In the genomic region with DNA sequence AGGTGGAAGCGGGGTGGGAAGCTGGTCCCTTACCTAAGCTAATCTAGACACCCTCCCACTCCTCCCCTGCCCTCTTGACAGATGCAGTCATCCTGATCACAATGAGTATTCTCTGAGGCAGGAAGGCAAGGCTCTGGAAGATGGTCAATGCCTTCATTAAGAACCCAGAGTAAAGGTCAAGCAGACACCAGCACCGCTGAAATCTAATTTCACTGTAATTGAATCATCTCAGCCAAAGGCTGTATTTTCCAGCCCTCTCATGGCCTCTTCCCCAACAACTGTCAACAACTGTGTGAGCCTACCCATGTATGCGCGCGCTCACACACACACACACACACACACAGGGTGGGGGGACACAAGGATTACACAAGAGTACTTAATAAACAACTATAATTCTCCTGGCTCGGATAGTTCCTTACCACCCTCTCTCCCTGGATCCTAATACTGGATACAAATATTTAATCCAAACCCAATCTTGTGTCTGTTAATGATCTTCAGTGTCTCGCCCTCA, we compare ENCODE assay signal across 19 mouse cellular contexts. TPM values are rescaled to one million over a fixed set of nuclear protein-coding genes. Genes with fewer than 3 reads are reported as not detected.
A peak's percentile ranks its signal among the peaks of the same experiment; 100 is the strongest.
DNase-seq lines count a peak whose midpoint lies in the region; ATAC-seq and TF ChIP-seq lines count a peak whose summit lies in the region.
"Had no signal": no experiment of that assay in that cellular context is flagged by ENCODE, and none has a peak within 500 bp of the region (broad histone marks: within the 10 kb centered on the region; RNA-seq: fewer than 3 reads in every experiment).

No protein-coding gene starts in this region.

- H3K4me1 ChIP-seq in neural tube, embryonic 12.5 days = peaks cover 7% of the 10 kb centered on the region
- H3K4me1 ChIP-seq in neural tube, embryonic 15.5 days = peaks cover 33% of the 10 kb centered on the region
- peaks cover 31% of the 10 kb centered on the region for H3K4me1 ChIP-seq in kidney, embryonic 15.5 days
- H3K4me1 ChIP-seq in midbrain, embryonic 16.5 days (ENCODE audit: control insufficient read depth, insufficient read depth, low read length) = peaks cover 30% of the 10 kb centered on the region

- H3K36me3 ChIP-seq in neural tube, embryonic 12.5 days = no peaks in the 10 kb centered on the region
- H3K36me3 ChIP-seq in neural tube, embryonic 15.5 days = 0 out of 2 replicates have a peak, but pooled peaks cover 3% of the 10 kb centered on the region
- no peaks in the 10 kb centered on the region for H3K36me3 ChIP-seq in kidney, embryonic 15.5 days
- no peaks in the 10 kb centered on the region for H3K36me3 ChIP-seq in midbrain, embryonic 16.5 days (ENCODE audit: control insufficient read depth, insufficient read depth, low read length)
- H3K36me3 ChIP-seq: intestine, embryonic 15.5 days; midbrain, embryonic 10.5 days had no signal

- H3K27me3 ChIP-seq in neural tube, embryonic 12.5 days (replicated peaks) = no peaks in the 10 kb centered on the region
- no peaks in the 10 kb centered on the region for H3K27me3 ChIP-seq in neural tube, embryonic 15.5 days (replicated peaks)
- 0 out of 2 replicates have a peak, but pooled peaks cover 3% of the 10 kb centered on the region for H3K27me3 ChIP-seq in kidney, embryonic 15.5 days
- no peaks in the 10 kb centered on the region for H3K27me3 ChIP-seq in midbrain, embryonic 16.5 days (ENCODE audit: control insufficient read depth, insufficient read depth, low read depth, low read length)
- H3K27me3 ChIP-seq: intestine, embryonic 15.5 days had no signal

- peak overlapping the region; percentile 95 for H3K27ac ChIP-seq in gastrocnemius, adult 2 months
- no peak overlapping the region for H3K27ac ChIP-seq in neural tube, embryonic 12.5 days
- no peak overlapping the region for H3K27ac ChIP-seq in neural tube, embryonic 15.5 days (replicated peaks)
- H3K27ac ChIP-seq in kidney, embryonic 15.5 days = peak overlapping the region; percentile 28; the same call in 1 of the 2 replicates
- no peak overlapping the region for H3K27ac ChIP-seq in midbrain, embryonic 16.5 days (ENCODE audit: low read length)
- H3K27ac ChIP-seq: intestine, embryonic 15.5 days; midbrain, embryonic 10.5 days had no signal

- peak; percentile 42 for DNase-seq in gastrocnemius, adult 2 months
- DNase-seq in gastrocnemius, postnatal 14 days = no peak
- no peak for DNase-seq in testis, postnatal 10 days (ENCODE audit: low spot score)
- DNase-seq: adrenal gland, adult 2 months; embryo, embryonic 11 days; thymus, postnatal 25 days had no signal

- intact Hi-C loops in gastrocnemius, adult 2 months (cut with DNase I) = no loop called here
- intact Hi-C loops in gastrocnemius, postnatal 14 days (cut with DNase I; ENCODE audit: low total_unique reads) = no loop called here

- no peak overlapping the region for H3K4me3 ChIP-seq in gastrocnemius, adult 2 months
- H3K4me3 ChIP-seq in neural tube, embryonic 12.5 days = no peak overlapping the region
- H3K4me3 ChIP-seq in neural tube, embryonic 15.5 days (replicated peaks) = no peak overlapping the region
- no peak overlapping the region for H3K4me3 ChIP-seq in kidney, embryonic 15.5 days (replicated peaks)
- H3K4me3 ChIP-seq in midbrain, embryonic 16.5 days (ENCODE audit: low read depth, low read length) = no peak overlapping the region
- H3K4me3 ChIP-seq: intestine, embryonic 15.5 days had no signal

- 0 out of 2 replicates have a peak, but pooled peaks have one; percentile 17 for ATAC-seq in neural tube, embryonic 12.5 days (ENCODE audit: low FRiP score, low read depth)
- no peak for ATAC-seq in neural tube, embryonic 15.5 days (ENCODE audit: low FRiP score)
- peak; percentile 56 for ATAC-seq in kidney, embryonic 15.5 days (replicated peaks; ENCODE audit: low FRiP score)
- no peak for ATAC-seq in megakaryocyte-erythroid progenitor cell, adult 5-6 weeks (replicated peaks; ENCODE audit: low FRiP score, low TSS enrichment, poor library complexity, severe bottlenecking)
- ATAC-seq in midbrain, embryonic 16.5 days = no peak
- ATAC-seq: intestine, embryonic 15.5 days had no signal

- no peaks in the 10 kb centered on the region for H3K9me3 ChIP-seq in neural tube, embryonic 12.5 days
- H3K9me3 ChIP-seq in neural tube, embryonic 15.5 days (replicated peaks) = no peaks in the 10 kb centered on the region
- no peaks in the 10 kb centered on the region for H3K9me3 ChIP-seq in kidney, embryonic 15.5 days (replicated peaks)
- no peaks in the 10 kb centered on the region for H3K9me3 ChIP-seq in midbrain, embryonic 16.5 days (replicated peaks; ENCODE audit: control insufficient read depth, low read length, poor library complexity, severe bottlenecking)
- H3K9me3 ChIP-seq: intestine, embryonic 15.5 days; midbrain, embryonic 10.5 days had no signal

- 84% methylated on average over 7 of the region's 7 CpGs for whole genome bisulfite sequencing in neural tube, embryonic 12.5 days
- WGBS in neural tube, embryonic 15.5 days = 80% methylated on average over 7 of the region's 7 CpGs
- 68% methylated on average over 7 of the region's 7 CpGs for WGBS in kidney, embryonic 15.5 days
- 83% methylated on average over 7 of the region's 7 CpGs for WGBS in midbrain, embryonic 16.5 days

- H3K4me2 ChIP-seq in neural tube, embryonic 12.5 days (replicated peaks) = no peak overlapping the region
- no peak overlapping the region for H3K4me2 ChIP-seq in neural tube, embryonic 15.5 days
- H3K4me2 ChIP-seq in kidney, embryonic 15.5 days = no peak overlapping the region
- H3K4me2 ChIP-seq in midbrain, embryonic 16.5 days (ENCODE audit: low read length) = no peak overlapping the region

- TF ChIP-seq CTCF in gastrocnemius, adult 2 months (IDR thresholded peaks at IDR 0.05) = no peak

- no peak overlapping the region for H3K9ac ChIP-seq in neural tube, embryonic 12.5 days
- no peak overlapping the region for H3K9ac ChIP-seq in neural tube, embryonic 15.5 days (replicated peaks)
- H3K9ac ChIP-seq in kidney, embryonic 15.5 days = no peak overlapping the region
- no peak overlapping the region for H3K9ac ChIP-seq in midbrain, embryonic 16.5 days (ENCODE audit: low read depth, low read length)
- H3K9ac ChIP-seq: intestine, embryonic 15.5 days had no signal

RNA-seq across cellular contexts. Expression of gene Prnp, which starts 1.3 kb away (rescaled TPM):
- 10 to 100 TPM; 79.9 to 89.5 TPM for total RNA-seq in gastrocnemius, adult 2 months (2021)
- 10 to 100 TPM; 75.2 to 93.8 TPM for total RNA-seq in gastrocnemius, postnatal 14 days (2021)
- polyA plus RNA-seq in neural tube, embryonic 12.5 days (2016; fragmentation: Nextera tagmentation; extraction: Ambion mirVana) = 74.5 and 75.1 TPM in 2 replicates
- polyA plus RNA-seq in neural tube, embryonic 15.5 days (2015; fragmentation: Nextera tagmentation; extraction: Ambion mirVana) = 141 and 148 TPM in 2 replicates
- polyA plus RNA-seq in kidney, embryonic 15.5 days (2015; fragmentation: Nextera tagmentation; extraction: Ambion mirVana) = 45.1 and 47.4 TPM in 2 replicates
- 7.6 and 8.8 TPM in 2 replicates for total RNA-seq in megakaryocyte-erythroid progenitor cell, adult 5-6 weeks (2014; fragmentation: Nextera tagmentation)
- 14.2 and 14.3 TPM in 2 replicates for total RNA-seq in megakaryocyte-erythroid progenitor cell, adult 5-6 weeks (2017)
- 177 and 194 TPM in 2 replicates for polyA plus RNA-seq in midbrain, embryonic 16.5 days (2015; fragmentation: Nextera tagmentation; extraction: Ambion mirVana)

RNA-seq across cellular contexts. Expression of gene Prn, which starts 1.4 kb away (rescaled TPM):
- under 1 TPM in 1 of 2 experiments, not detected in 1; 0.11 TPM for total RNA-seq in gastrocnemius, adult 2 months (2021)
- not detected for total RNA-seq in gastrocnemius, postnatal 14 days (2021)
- not detected in 2 replicates for polyA plus RNA-seq in neural tube, embryonic 12.5 days (2016; fragmentation: Nextera tagmentation; extraction: Ambion mirVana)
- polyA plus RNA-seq in neural tube, embryonic 15.5 days (2015; fragmentation: Nextera tagmentation; extraction: Ambion mirVana) = not detected in 2 replicates
- not detected in 2 replicates for polyA plus RNA-seq in kidney, embryonic 15.5 days (2015; fragmentation: Nextera tagmentation; extraction: Ambion mirVana)
- total RNA-seq in megakaryocyte-erythroid progenitor cell, adult 5-6 weeks (2014; fragmentation: Nextera tagmentation) = not detected in 2 replicates
- not detected in 2 replicates for total RNA-seq in megakaryocyte-erythroid progenitor cell, adult 5-6 weeks (2017)
- polyA plus RNA-seq in midbrain, embryonic 16.5 days (2015; fragmentation: Nextera tagmentation; extraction: Ambion mirVana) = not detected in 2 replicates
- total RNA-seq: adrenal gland, adult 2 months; left cerebral cortex, adult 8-10 months; MEL; neutrophil, adult 5-6 weeks had no signal
- polyA plus RNA-seq: adrenal gland, adult 2 months; C2C12; heart, postnatal 0 days; liver, embryonic 16.5 days; midbrain, embryonic 10.5 days had no signal

RNA-seq across cellular contexts. Expression of gene Prnd, which starts 42.3 kb away (rescaled TPM):
- total RNA-seq in gastrocnemius, adult 2 months (2021) = under 1 TPM; 0.08 to 0.15 TPM
- total RNA-seq in gastrocnemius, postnatal 14 days (2021) = 10 to 100 TPM in 1 of 2 experiments, 1 to 10 TPM in 1; 9.6 to 24.2 TPM
- 9.8 and 11.0 TPM in 2 replicates for polyA plus RNA-seq in neural tube, embryonic 12.5 days (2016; fragmentation: Nextera tagmentation; extraction: Ambion mirVana)
- 9.5 and 15.1 TPM in 2 replicates for polyA plus RNA-seq in neural tube, embryonic 15.5 days (2015; fragmentation: Nextera tagmentation; extraction: Ambion mirVana)
- polyA plus RNA-seq in kidney, embryonic 15.5 days (2015; fragmentation: Nextera tagmentation; extraction: Ambion mirVana) = 18.9 and 20.8 TPM in 2 replicates
- not detected in 2 replicates for total RNA-seq in megakaryocyte-erythroid progenitor cell, adult 5-6 weeks (2014; fragmentation: Nextera tagmentation)
- not detected in 2 replicates for total RNA-seq in megakaryocyte-erythroid progenitor cell, adult 5-6 weeks (2017)
- polyA plus RNA-seq in midbrain, embryonic 16.5 days (2015; fragmentation: Nextera tagmentation; extraction: Ambion mirVana) = 8.0 and 10.7 TPM in 2 replicates
- total RNA-seq: adrenal gland, adult 2 months; MEL had no signal

RNA-seq across cellular contexts. Expression of gene Erv3, which starts 48.9 kb away (rescaled TPM):
- not detected for total RNA-seq in gastrocnemius, adult 2 months (2021)
- total RNA-seq in gastrocnemius, postnatal 14 days (2021) = not detected
- not detected in 2 replicates for polyA plus RNA-seq in neural tube, embryonic 12.5 days (2016; fragmentation: Nextera tagmentation; extraction: Ambion mirVana)
- polyA plus RNA-seq in neural tube, embryonic 15.5 days (2015; fragmentation: Nextera tagmentation; extraction: Ambion mirVana) = not detected in 2 replicates
- not detected in 2 replicates for polyA plus RNA-seq in kidney, embryonic 15.5 days (2015; fragmentation: Nextera tagmentation; extraction: Ambion mirVana)
- total RNA-seq in megakaryocyte-erythroid progenitor cell, adult 5-6 weeks (2014; fragmentation: Nextera tagmentation) = not detected in 2 replicates
- total RNA-seq in megakaryocyte-erythroid progenitor cell, adult 5-6 weeks (2017) = not detected in 2 replicates
- polyA plus RNA-seq in midbrain, embryonic 16.5 days (2015; fragmentation: Nextera tagmentation; extraction: Ambion mirVana) = 0.06 TPM in 1 of 2 replicates, not detected in the other
- total RNA-seq: adrenal gland, adult 2 months; neutrophil, adult 5-6 weeks had no signal
- polyA plus RNA-seq: adrenal gland, adult 2 months; C2C12; heart, postnatal 0 days; intestine, embryonic 15.5 days; liver, embryonic 16.5 days; midbrain, embryonic 10.5 days had no signal

Comparison
In these comparisons a context has a peak if more than half of its experiments do, and no peak if none do; other contexts are left out.
1. ATAC-seq: peak in neural tube, embryonic 12.5 days (single experiment) and kidney, embryonic 15.5 days (single experiment); none in neural tube, embryonic 15.5 days (single experiment), megakaryocyte-erythroid progenitor cell, adult 5-6 weeks (single experiment) and midbrain, embryonic 16.5 days (single experiment).
2. H3K27ac ChIP-seq: peak in gastrocnemius, adult 2 months (single experiment) and kidney, embryonic 15.5 days (single experiment); none in neural tube, embryonic 12.5 days (single experiment), neural tube, embryonic 15.5 days (single experiment) and midbrain, embryonic 16.5 days (single experiment).